Mouse (Mus musculus): Measurements from ENCODE around the gene Bpifb2. TPM values are rescaled to one million over a fixed set of nuclear protein-coding genes. Genes with fewer than 3 reads are reported as not detected.

The Bpifb2 gene
- polyA plus RNA-seq, 1 experiment from 2014 or later = 0.11 TPM

DNA sequence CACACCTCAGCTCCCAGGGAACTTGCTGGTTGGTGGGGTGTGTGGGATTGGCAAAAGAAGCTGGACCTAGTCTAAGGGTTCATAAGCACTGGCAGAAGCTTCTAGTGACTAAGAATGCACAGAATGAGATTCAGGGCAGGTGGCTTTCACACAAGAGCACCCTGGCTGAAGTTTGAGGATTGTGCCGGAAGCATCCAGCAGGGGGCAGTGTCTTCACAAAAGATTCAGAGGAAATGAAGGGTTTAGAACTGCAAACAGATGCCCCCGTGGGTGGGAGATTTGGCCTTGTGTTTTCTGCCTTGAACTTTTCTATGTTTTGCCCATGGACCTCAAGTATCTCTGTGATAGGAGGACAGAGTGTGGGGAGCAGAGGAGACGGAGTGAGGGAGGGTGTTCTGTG is 68.7 kb downstream of the Bpifb2 start:
- H3K4me1 ChIP-seq (ENCODE audit: control insufficient read depth, insufficient read depth, low read length) = no peaks in the 10 kb centered on the region
- H3K27ac ChIP-seq (replicated peaks; ENCODE audit: low read depth, low read length) = no peak overlapping the region
- H3K4me2 ChIP-seq (ENCODE audit: low read depth, severe bottlenecking) = no peak overlapping the region
- H3K27me3 ChIP-seq (ENCODE audit: control insufficient read depth, insufficient read depth, low read length) = no peaks in the 10 kb centered on the region
- H3K9ac ChIP-seq (ENCODE audit: low read length) = no peak overlapping the region
- ATAC-seq (ENCODE audit: insufficient number of reproducible peaks, low FRiP score, low TSS enrichment, low read depth) (no peak), DNase-seq (ENCODE audit: low spot score) (peak; percentile 79)
- WGBS = 33% methylated on average over 3 of the region's 3 CpGs
- no peaks in the 10 kb centered on the region for H3K36me3 ChIP-seq (ENCODE audit: control insufficient read depth, insufficient read depth, low read length)
- H3K4me3 ChIP-seq (ENCODE audit: low read depth, low read length) = no peak overlapping the region
- no peaks in the 10 kb centered on the region for H3K9me3 ChIP-seq (ENCODE audit: control insufficient read depth, low read length)

DNA sequence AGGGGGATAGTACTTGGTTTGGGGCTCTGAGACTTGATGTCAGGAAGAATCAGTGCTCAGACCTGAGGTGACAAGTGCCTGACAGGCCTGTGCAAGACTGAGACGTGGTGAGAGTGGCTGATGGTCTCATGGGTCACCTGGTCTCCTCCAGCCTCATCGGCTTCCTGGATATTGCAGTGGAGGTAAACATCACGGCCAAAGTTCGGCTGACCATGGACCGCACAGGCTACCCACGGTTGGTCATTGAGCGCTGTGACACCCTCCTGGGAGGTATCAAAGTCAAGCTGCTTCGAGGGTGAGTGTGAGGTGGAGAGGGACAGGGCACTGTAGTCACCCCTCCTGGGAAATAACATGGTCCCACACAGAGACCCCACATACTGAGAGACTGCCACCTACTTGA is 69.7 kb downstream of the Bpifb2 start:
- WGBS = 88% methylated on average over 8 of the region's 8 CpGs

More for the DNA sequence above, 69.7 kb downstream of the Bpifb2 start:
- no peaks in the 10 kb centered on the region for H3K36me3 ChIP-seq (ENCODE audit: control insufficient read depth, insufficient read depth, low read length)
- DNase-seq (ENCODE audit: low spot score) (no peak), ATAC-seq (ENCODE audit: insufficient number of reproducible peaks, low FRiP score, low TSS enrichment, low read depth) (no peak)
- H3K4me3 ChIP-seq (ENCODE audit: low read depth, low read length) = no peak overlapping the region
- H3K4me1 ChIP-seq (ENCODE audit: control insufficient read depth, insufficient read depth, low read length) = no peaks in the 10 kb centered on the region
- no peak overlapping the region for H3K27ac ChIP-seq (replicated peaks; ENCODE audit: low read depth, low read length)
- H3K4me2 ChIP-seq (ENCODE audit: low read depth, severe bottlenecking) = no peak overlapping the region
- H3K27me3 ChIP-seq (ENCODE audit: control insufficient read depth, insufficient read depth, low read length) = no peaks in the 10 kb centered on the region
- no peaks in the 10 kb centered on the region for H3K9me3 ChIP-seq (ENCODE audit: control insufficient read depth, low read length)
- H3K9ac ChIP-seq (ENCODE audit: low read length) = no peak overlapping the region

Other genes with a start within 250 kb of the Bpifb2 start
- gene Commd7, start 242.3 kb upstream of the Bpifb2 start, polyA plus RNA-seq (2014; fragmentation: Nextera tagmentation; extraction: Ambion mirVana) = 63.7 and 67.4 TPM in 2 replicates
- 20.3 and 22.0 TPM in 2 replicates for gene Dnmt3b, start 225.6 kb upstream of the Bpifb2 start, polyA plus RNA-seq (2014; fragmentation: Nextera tagmentation; extraction: Ambion mirVana)
- gene Dnmt3c, start 178.4 kb upstream of the Bpifb2 start, polyA plus RNA-seq (2014; fragmentation: Nextera tagmentation; extraction: Ambion mirVana) = not detected in 2 replicates
- gene Mapre1, start 133.8 kb upstream of the Bpifb2 start, polyA plus RNA-seq (2014; fragmentation: Nextera tagmentation; extraction: Ambion mirVana) = 249 and 266 TPM in 2 replicates
- not detected in 2 replicates for gene Efcab8, start 95.1 kb upstream of the Bpifb2 start, polyA plus RNA-seq (2014; fragmentation: Nextera tagmentation; extraction: Ambion mirVana)
- not detected in 2 replicates for gene Sun5, start 4.0 kb upstream of the Bpifb2 start, polyA plus RNA-seq (2014; fragmentation: Nextera tagmentation; extraction: Ambion mirVana)
- not detected in 2 replicates for gene Bpifb6, start 25.3 kb downstream of the Bpifb2 start, polyA plus RNA-seq (2014; fragmentation: Nextera tagmentation; extraction: Ambion mirVana)
- not detected in 2 replicates for gene Bpifb3, start 43.2 kb downstream of the Bpifb2 start, polyA plus RNA-seq (2014; fragmentation: Nextera tagmentation; extraction: Ambion mirVana)
- gene Bpifb4, start 63.2 kb downstream of the Bpifb2 start, polyA plus RNA-seq (2014; fragmentation: Nextera tagmentation; extraction: Ambion mirVana) = not detected in 2 replicates
- gene Bpifa6, start 99.9 kb downstream of the Bpifb2 start, polyA plus RNA-seq (2014; fragmentation: Nextera tagmentation; extraction: Ambion mirVana) = not detected in 2 replicates
- gene Bpifa2, start 133.2 kb downstream of the Bpifb2 start, polyA plus RNA-seq (2014; fragmentation: Nextera tagmentation; extraction: Ambion mirVana) = not detected in 2 replicates

Data from limb, embryonic 11.5 days (tissue).